Mouse (Mus musculus) forebrain, embryonic 11.5 days (tissue): ENCODE data around the gene Unc93b1. TPM values are rescaled to one million over a fixed set of nuclear protein-coding genes. Genes with fewer than 3 reads are reported as not detected.
"Not testable (repeated sequence)": the region's sequence is repeated elsewhere in the genome, so short reads cannot be mapped to it uniquely, and the experiment has no call there.

Experiments used
- ATAC-seq: fragments of 200-750 bp; cut with Nextera tagmentation; replicated peaks from 2 replicates; pipeline ENCODE4 v1.8.0; 2017; ENCODE audit warnings: moderate TSS enrichment; ENCODE audit not compliant: low FRiP score
- DNase-seq: peaks from one replicate; pipeline ENCODE4 v3.0.0-alpha.2; 2017; ENCODE audit warnings: low spot score
- H3K27ac ChIP-seq: fragments of 300-500 bp; sonication (generic); 2 replicates; pipeline ENCODE4 v1.5.1; 2014; ENCODE audit warnings: low read depth, low read length
- H3K27me3 ChIP-seq: fragments of 300-500 bp; sonication (generic); 2 replicates; pipeline ENCODE4 v1.6.1; 2014; ENCODE audit warnings: mild to moderate bottlenecking, low read length, mixed read lengths; ENCODE audit not compliant: control insufficient read depth, insufficient read depth
- H3K36me3 ChIP-seq: fragments of 300-500 bp; sonication (generic); 2 replicates; pipeline ENCODE4 v1.6.1; 2014; ENCODE audit warnings: mild to moderate bottlenecking, low read length, moderate library complexity, mixed read lengths; ENCODE audit not compliant: control insufficient read depth, insufficient read depth
- H3K4me1 ChIP-seq: fragments of 300-500 bp; sonication (generic); replicated peaks from 2 replicates; pipeline ENCODE4 v1.6.1; 2014; ENCODE audit warnings: low read length, mixed read lengths; ENCODE audit not compliant: control insufficient read depth, insufficient read depth
- H3K4me2 ChIP-seq: fragments of 300-500 bp; sonication (generic); 2 replicates; pipeline ENCODE4 v1.6.1; 2014; ENCODE audit warnings: low read depth, mild to moderate bottlenecking, low read length, moderate library complexity, mixed read lengths; ENCODE audit not compliant: severe bottlenecking
- H3K4me3 ChIP-seq: fragments of 300-500 bp; sonication (generic); 2 replicates; pipeline ENCODE4 v1.5.1; 2014; ENCODE audit warnings: low read depth, low read length
- H3K9ac ChIP-seq: fragments of 300-500 bp; sonication (generic); 2 replicates; pipeline ENCODE4 v1.6.1; 2014; ENCODE audit warnings: low read length
- H3K9me3 ChIP-seq: fragments of 300-500 bp; sonication (generic); 2 replicates; pipeline ENCODE4 v1.6.1; 2016; ENCODE audit warnings: low read length, mixed read lengths; ENCODE audit not compliant: control insufficient read depth
- WGBS: fragments of 180-500 bp; shearing (Covaris S2); extraction: QIAGEN DNeasy Blood & Tissue Kit; methylation state at CpG from one replicate; pipeline ENCODE4 v1.1.7; 2014; 5-methylcytosine and 5-hydroxymethylcytosine counted together
- polyA plus RNA-seq: library from polyadenylated mRNA; unstranded; fragments of >200 nt; fragmentation: Nextera tagmentation; extraction: Ambion mirVana; gene quantifications from 2 replicates; pipeline ENCODE4 v1.2.1, GENCODE M21; 2014

Gene Unc93b1
- polyA plus RNA-seq, 1 experiment from 2014 or later = 5.7 TPM

DNA sequence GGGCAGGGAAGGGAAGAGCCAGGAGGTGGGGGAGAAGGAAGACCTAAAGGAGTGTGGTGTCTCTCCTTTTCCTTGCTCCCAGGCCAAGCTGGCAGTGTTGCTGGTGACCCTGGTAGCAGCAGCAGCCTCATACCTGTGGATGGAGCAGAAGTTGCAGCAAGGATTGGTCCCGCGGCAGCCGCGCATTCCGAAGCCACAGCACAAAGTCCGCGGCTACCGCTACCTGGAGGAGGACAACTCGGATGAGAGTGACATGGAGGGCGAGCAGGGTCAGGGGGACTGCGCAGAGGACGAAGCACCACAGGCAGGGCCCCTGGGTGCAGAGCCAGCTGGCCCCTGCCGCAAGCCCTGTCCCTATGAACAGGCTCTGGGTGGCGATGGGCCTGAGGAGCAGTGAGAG lies 13.6 kb downstream of the Unc93b1 start:
- H3K4me3 ChIP-seq = no peak overlapping the region
- H3K9me3 ChIP-seq = no peaks in the 10 kb centered on the region
- ATAC-seq (no peak), DNase-seq (no peak)
- WGBS = 70% methylated on average over 14 of the region's 14 CpGs
- no peak overlapping the region for H3K27ac ChIP-seq
- H3K36me3 ChIP-seq = no peaks in the 10 kb centered on the region
- no peaks in the 10 kb centered on the region for H3K27me3 ChIP-seq
- H3K9ac ChIP-seq = no peak overlapping the region
- no peak overlapping the region for H3K4me2 ChIP-seq
- no peaks in the 10 kb centered on the region for H3K4me1 ChIP-seq

DNA sequence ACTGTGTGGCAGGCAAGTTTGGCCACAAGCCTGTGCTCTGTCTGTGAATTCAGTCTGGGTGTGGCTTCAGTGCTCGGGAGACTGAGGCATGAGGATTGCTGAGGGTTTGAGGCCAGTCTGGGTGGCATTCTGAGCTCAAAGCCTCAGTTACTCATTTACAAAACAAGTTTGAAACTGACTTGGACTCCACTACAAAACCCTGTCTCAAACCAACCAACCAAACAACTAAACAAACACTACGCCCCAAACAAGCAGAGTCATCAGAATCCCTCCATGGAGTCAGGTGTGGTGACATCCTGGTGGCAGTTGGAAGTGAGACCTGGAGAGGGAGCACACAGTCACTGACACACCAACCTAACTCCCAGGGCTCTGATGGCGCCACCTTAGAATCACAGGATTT lies 15.3 kb downstream of the Unc93b1 start:
- 80% methylated on average over 3 of the region's 3 CpGs for WGBS
- no peaks in the 10 kb centered on the region for H3K36me3 ChIP-seq
- no peaks in the 10 kb centered on the region for H3K9me3 ChIP-seq
- H3K27me3 ChIP-seq = no peaks in the 10 kb centered on the region
- DNase-seq = no peak
- H3K4me3 ChIP-seq = no peak overlapping the region
- no peak overlapping the region for H3K27ac ChIP-seq
- H3K4me1 ChIP-seq = no peaks in the 10 kb centered on the region
- no peak overlapping the region; the same call in 1 of the 2 replicates for H3K9ac ChIP-seq
- no peak overlapping the region for H3K4me2 ChIP-seq
- ATAC-seq = no peak

DNA sequence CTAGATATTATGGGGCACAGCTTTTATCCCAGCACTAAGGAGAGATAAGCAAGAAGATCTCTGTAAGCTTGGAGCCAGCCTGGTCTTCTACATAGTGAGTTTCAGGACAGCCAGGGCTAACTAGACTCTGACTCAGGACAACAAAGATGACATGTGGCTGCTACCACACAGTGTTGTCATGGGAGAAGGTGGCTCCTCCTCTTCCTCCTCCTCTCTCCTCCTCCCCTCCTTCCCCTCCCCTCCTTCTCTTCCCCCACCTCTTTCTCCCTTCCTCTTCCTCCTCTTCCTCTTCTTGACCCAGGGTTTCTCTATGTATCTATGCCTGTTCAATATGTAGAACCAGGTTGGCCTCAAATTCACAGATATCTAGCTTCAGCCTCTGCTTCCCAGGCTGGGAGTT lies 16.5 kb downstream of the Unc93b1 start:
- H3K36me3 ChIP-seq = no peaks in the 10 kb centered on the region
- no peaks in the 10 kb centered on the region for H3K4me1 ChIP-seq
- no peaks in the 10 kb centered on the region for H3K9me3 ChIP-seq
- ATAC-seq (no peak), DNase-seq (no peak)
- no peaks in the 10 kb centered on the region for H3K27me3 ChIP-seq
- H3K4me3 ChIP-seq = no peak overlapping the region
- H3K27ac ChIP-seq = no peak overlapping the region
- H3K9ac ChIP-seq = no peak overlapping the region
- no peak overlapping the region for H3K4me2 ChIP-seq

DNA sequence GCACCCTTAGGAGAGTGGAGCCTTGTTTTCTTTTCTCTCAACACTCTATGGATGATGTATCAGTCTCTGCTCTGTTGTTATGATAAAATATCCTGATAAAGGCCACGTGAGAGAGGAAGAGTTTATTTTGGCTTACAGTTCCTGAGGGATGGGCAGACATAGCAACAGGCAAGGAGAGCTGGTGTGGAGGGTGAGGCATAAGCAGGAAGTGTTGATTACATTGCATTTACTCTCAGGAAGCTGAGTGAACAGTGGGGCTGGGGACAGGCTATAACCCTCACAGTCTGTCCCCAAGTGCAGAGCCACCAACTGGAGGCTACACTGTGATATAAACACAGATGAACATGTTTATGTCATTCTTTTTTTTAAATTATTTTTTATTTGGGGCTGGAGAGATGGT lies 17.1 kb downstream of the Unc93b1 start:
- H3K27me3 ChIP-seq = no peaks in the 10 kb centered on the region
- H3K4me1 ChIP-seq = no peaks in the 10 kb centered on the region
- no peaks in the 10 kb centered on the region for H3K36me3 ChIP-seq
- no peak overlapping the region for H3K4me2 ChIP-seq
- H3K9me3 ChIP-seq = no peaks in the 10 kb centered on the region
- no peak overlapping the region for H3K4me3 ChIP-seq
- 77% methylated on average over 1 of the region's 1 CpGs for WGBS
- ATAC-seq (no peak), DNase-seq (no peak)
- no peak overlapping the region for H3K27ac ChIP-seq
- no peak overlapping the region for H3K9ac ChIP-seq

DNA sequence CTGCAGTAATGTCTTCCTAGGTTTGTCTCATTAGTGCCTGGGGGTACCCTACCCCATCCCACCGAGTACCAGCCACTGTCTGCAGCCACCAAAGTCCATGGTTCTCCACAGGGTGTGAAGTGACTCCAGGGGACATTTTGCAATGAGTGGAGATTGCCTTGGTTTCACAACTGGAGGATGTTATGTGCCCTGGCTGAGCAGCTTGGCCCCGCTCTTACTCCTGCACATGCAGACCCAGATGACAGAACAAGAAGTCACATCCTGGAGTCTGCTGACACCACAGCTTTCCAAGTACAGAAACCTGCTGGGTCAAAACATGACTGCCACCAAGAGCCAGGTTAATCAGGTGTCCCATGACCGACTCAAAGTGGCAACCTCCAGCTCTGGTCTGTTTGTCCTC lies 20.0 kb downstream of the Unc93b1 start:
- no peaks in the 10 kb centered on the region for H3K36me3 ChIP-seq
- H3K4me1 ChIP-seq = no peaks in the 10 kb centered on the region
- H3K4me3 ChIP-seq = no peak overlapping the region
- H3K4me2 ChIP-seq = no peak overlapping the region
- H3K27me3 ChIP-seq = no peaks in the 10 kb centered on the region
- no peak overlapping the region for H3K27ac ChIP-seq
- H3K9me3 ChIP-seq = no peaks in the 10 kb centered on the region
- H3K9ac ChIP-seq = no peak overlapping the region
- WGBS = 82% methylated on average over 3 of the region's 3 CpGs
- ATAC-seq (no peak), DNase-seq (no peak)

DNA sequence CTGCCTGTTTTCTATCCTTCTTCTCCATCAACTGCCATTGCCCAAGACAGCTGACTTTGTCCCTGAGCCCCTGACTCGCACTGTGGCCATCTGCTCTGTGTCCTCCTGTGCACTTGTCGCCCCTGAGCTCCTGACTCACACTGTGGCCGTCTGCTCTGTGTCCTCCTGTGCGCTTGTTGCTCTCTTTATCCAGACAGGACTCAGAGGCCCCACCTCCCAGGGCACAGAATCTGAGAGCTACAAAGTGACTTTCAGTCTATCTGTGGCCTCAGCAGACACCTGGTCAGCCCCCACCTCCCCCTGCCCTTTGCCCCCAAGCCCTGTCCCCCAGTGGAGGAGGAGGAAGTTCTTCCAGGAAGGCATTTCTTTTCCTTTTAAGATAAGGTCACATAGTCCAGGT lies 20.8 kb downstream of the Unc93b1 start:
- 54% methylated on average over 4 of the region's 4 CpGs for WGBS
- no peak for DNase-seq
- no peaks in the 10 kb centered on the region for H3K27me3 ChIP-seq
- H3K4me3 ChIP-seq = no peak overlapping the region
- no peaks in the 10 kb centered on the region for H3K36me3 ChIP-seq
- no peak overlapping the region for H3K9ac ChIP-seq
- no peak overlapping the region for H3K27ac ChIP-seq
- H3K4me2 ChIP-seq = no peak overlapping the region
- ATAC-seq = no peak
- H3K4me1 ChIP-seq = no peaks in the 10 kb centered on the region
- no peaks in the 10 kb centered on the region for H3K9me3 ChIP-seq

DNA sequence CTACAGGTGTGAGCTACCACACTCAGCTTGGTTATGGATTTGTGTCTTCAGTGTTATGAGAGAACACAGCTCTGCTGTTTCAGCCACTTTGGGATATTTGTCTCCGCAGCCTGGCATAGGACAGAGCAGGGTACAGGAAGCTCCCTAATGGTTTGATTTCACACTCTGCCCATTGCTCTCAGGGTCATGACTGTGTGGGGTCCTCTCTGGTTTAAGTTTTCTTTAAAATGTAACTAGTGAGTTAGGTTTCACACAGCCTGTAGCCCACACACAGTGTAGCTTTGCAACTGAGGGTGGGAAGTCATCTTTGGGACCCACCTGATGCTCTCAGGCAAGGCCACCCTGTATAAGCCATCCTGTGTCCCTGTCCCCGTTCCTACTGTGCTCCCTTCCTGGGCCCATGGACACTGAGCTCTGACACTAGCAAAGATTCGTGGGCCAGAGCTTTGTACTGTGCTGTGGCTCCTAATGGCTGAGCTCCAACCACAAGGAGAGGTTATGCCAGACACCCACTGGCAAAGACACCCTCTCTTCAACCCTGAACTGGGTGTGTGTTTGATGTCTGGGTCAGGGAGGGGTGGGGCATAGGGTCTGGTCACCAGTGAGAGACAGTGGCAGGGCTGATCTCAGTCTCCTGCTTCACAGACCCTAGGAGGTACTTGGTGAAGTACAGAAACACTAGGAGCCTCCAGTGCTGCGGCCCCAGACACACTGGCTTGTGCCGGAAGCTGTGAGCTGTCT lies 22.5 kb downstream of the Unc93b1 start:
- not testable (repeated sequence) for H3K4me2 ChIP-seq, H3K9me3 ChIP-seq, H3K36me3 ChIP-seq, DNase-seq, H3K9ac ChIP-seq, H3K4me3 ChIP-seq, H3K27ac ChIP-seq, H3K27me3 ChIP-seq, H3K4me1 ChIP-seq, ATAC-seq
- 87% methylated on average over 4 of the region's 5 CpGs for WGBS

DNA sequence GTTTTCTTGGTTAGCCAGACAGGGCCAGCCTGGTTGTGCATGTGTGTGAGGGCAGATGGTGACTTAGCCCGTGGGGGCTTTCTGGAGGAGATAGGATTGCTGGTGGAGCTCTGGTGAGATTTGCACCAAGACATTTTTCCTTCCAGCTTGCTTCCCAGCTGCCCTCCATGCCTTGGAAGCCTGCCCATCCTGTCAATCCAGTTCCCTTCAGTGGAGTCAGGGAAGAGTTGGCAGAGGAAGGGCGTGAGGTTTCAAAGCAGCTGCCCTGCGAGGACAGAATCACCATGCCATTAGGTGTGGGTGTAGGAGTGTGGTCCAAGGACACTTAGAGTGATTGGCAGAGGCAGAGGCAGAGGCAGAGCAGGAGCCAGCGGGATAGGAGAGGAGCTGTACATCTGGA lies 23.5 kb downstream of the Unc93b1 start, which contains the start of gene Aldh3b3:
Aldh3b3 (plus strand) TSS at position 176 of the 400 bp plus-strand sequence.
- no peak within 1 kb of the TSS for H3K9ac ChIP-seq
- no peak within 1 kb of the TSS for H3K4me2 ChIP-seq
- no peaks in the 10 kb centered on the region for H3K4me1 ChIP-seq
- DNase-seq (no peak), ATAC-seq (no peak)
- H3K27ac ChIP-seq = no peak within 1 kb of the TSS
- no peaks in the 10 kb centered on the region for H3K27me3 ChIP-seq
- no peak within 1 kb of the TSS for H3K4me3 ChIP-seq
- no peaks in the 10 kb centered on the region for H3K36me3 ChIP-seq
- no peaks in the 10 kb centered on the region for H3K9me3 ChIP-seq
- 80% methylated on average over 4 of the region's 4 CpGs for WGBS

DNA sequence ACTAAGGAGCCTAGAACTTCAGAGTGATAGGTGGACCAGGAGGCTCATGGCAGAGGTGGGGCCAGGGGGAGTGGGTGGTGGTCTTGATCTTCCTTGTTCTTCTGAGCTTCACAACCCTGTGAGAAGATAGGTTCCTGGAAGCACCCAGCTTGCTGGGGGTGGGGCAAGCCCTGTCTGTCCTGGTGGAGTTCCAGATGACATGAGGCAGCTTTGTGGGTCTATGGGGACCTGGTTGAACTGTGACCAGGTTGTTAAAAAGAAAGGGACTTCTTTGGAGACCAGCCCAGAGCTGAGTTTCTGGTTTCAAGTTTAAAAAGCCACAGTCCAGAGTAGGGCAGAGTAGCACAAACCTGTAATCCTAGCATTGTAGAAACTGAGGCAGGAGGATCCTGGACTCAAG lies 24.0 kb downstream of the Unc93b1 start:
- no peaks in the 10 kb centered on the region for H3K9me3 ChIP-seq
- no peaks in the 10 kb centered on the region for H3K27me3 ChIP-seq
- no peak overlapping the region for H3K27ac ChIP-seq
- no peak for ATAC-seq
- no peak overlapping the region for H3K9ac ChIP-seq
- no peaks in the 10 kb centered on the region for H3K36me3 ChIP-seq
- no peak overlapping the region for H3K4me3 ChIP-seq
- DNase-seq = no peak
- H3K4me1 ChIP-seq = no peaks in the 10 kb centered on the region
- no peak overlapping the region for H3K4me2 ChIP-seq
